Mouse (Mus musculus) C2C12 (cell line): Measurements from ENCODE around the gene Morc3.

ENCODE experiments used
- CEBPB ChIP-seq: IDR thresholded peaks from one replicate; pipeline ENCODE4 v1.6.1; 2011; ENCODE audit warnings: low read depth, mild to moderate bottlenecking, control low read depth, moderate library complexity
- CTCF ChIP-seq: IDR thresholded peaks from one replicate; pipeline ENCODE4 v1.5.1; 2011; ENCODE audit not compliant: control insufficient read depth, insufficient read depth, insufficient read length
- MAX ChIP-seq: IDR thresholded peaks from one replicate; pipeline ENCODE4 v1.6.1; 2011; ENCODE audit warnings: mild to moderate bottlenecking, control low read depth
- MYOG ChIP-seq: IDR thresholded peaks from one replicate; pipeline ENCODE4 v1.6.1; 2011; ENCODE audit not compliant: control insufficient read depth, insufficient read length; ENCODE audit errors: extremely low read depth
- USF1 ChIP-seq: IDR thresholded peaks from one replicate; pipeline ENCODE4 v1.6.1; 2011; ENCODE audit warnings: low read depth, mild to moderate bottlenecking, control low read depth, moderate library complexity

DNA sequence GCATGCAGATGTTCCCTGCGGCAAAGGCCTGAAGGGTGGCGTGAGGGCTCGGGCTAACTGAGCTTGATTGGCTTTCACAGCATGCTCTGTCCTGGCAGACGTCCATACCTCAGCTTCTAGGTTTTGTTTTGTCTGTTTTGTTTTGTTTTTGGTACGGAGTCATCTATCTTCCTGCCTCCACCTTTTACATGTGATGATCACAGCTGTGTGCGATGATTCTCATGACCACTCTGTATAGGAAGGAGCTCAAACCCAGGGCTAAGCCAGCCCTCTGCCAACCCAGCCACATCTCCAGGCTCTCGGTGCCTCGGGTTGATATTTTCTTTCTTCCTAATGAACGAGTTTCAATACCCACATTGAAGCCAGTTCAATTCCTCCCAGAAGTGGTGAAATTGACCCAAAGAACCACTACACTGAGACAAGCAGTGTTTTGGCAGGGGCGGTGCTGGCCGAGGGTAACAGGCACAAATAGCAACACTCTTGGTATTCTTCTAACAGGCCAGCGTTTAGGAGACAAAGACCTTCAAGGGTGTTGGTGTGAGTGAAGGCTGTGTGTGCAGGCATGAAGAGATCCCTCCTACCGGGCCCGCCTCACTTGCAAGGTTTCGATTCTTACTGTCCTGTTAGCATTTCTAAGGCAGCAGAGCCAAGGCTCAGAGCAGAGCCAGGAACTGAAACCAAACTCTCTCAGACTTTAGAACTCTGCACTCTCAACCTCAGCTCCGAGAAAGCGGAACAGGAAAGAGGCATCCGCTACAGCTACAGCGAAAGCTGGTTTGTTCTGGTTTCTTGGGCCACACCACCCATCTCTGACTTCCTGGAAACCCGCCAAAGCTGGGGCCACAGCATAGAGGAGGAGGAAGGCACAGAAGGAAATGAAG is 15.8 kb upstream of the Morc3 start:
- TF ChIP-seq CTCF (no peak), USF1 (no peak), MAX (no peak), CEBPB (no peak), MYOG (no peak)
